Comparison of ENCODE assay signal across 25 mouse cellular contexts in genomic region chr14:121952046-121952400, GRCm38 (mm10). TPM values are rescaled to one million over a fixed set of nuclear protein-coding genes. Genes with fewer than 3 reads are reported as not detected.
DNase-seq lines count a peak whose midpoint lies in the region; ATAC-seq lines count a peak whose summit lies in the region.
"Had no signal": no experiment of that assay in that cellular context is flagged by ENCODE, and none has a peak within 500 bp of the region (broad histone marks: within the 10 kb centered on the region; RNA-seq: fewer than 3 reads in every experiment).

No protein-coding gene starts in this region.

- H3K27ac ChIP-seq in heart, embryonic 10.5 days: no peak overlapping the region
- no peak overlapping the region for H3K27ac ChIP-seq in midbrain, embryonic 11.5 days (ENCODE audit: low read depth, low read length)
- H3K27ac ChIP-seq in midbrain, embryonic 14.5 days (replicated peaks; ENCODE audit: low read depth, low read length): no peak overlapping the region
- H3K27ac ChIP-seq: embryonic facial prominence, embryonic 10.5 days; embryonic facial prominence, embryonic 13.5 days; forebrain, embryonic 12.5 days; forebrain, embryonic 15.5 days; heart, embryonic 15.5 days; hindbrain, embryonic 15.5 days had no signal

- DNase-seq in heart, embryonic 10.5 days (ENCODE audit: low spot score): peak; percentile 56
- no peak for DNase-seq in heart, postnatal 10 days
- DNase-seq in midbrain, embryonic 11.5 days (ENCODE audit: low spot score, missing footprints): peak; percentile 21
- DNase-seq in midbrain, embryonic 14.5 days: no peak
- peak; percentile 35 for DNase-seq in naive thymus-derived CD4-positive, alpha-beta T cell, adult 2 months (ENCODE audit: low read depth)
- no peak for DNase-seq in embryo, embryonic 10 days (ENCODE audit: low spot score)
- DNase-seq: adrenal gland, adult 2 months; adrenal gland, postnatal 14 days; cerebellum, adult 11 months; cerebellum, adult 2 months; cerebellum, adult 9-11 months; cerebellum, postnatal 25 days; embryo, embryonic 11 days; gastrocnemius, postnatal 25 days; heart, postnatal 14 days had no signal

- H3K9me3 ChIP-seq in heart, embryonic 10.5 days: no peaks in the 10 kb centered on the region
- no peaks in the 10 kb centered on the region for H3K9me3 ChIP-seq in midbrain, embryonic 11.5 days (ENCODE audit: control insufficient read depth, low read length)
- no peaks in the 10 kb centered on the region for H3K9me3 ChIP-seq in midbrain, embryonic 14.5 days (ENCODE audit: control insufficient read depth, low read length)
- H3K9me3 ChIP-seq: embryonic facial prominence, embryonic 10.5 days; embryonic facial prominence, embryonic 13.5 days; forebrain, embryonic 12.5 days; forebrain, embryonic 15.5 days; heart, embryonic 12.5 days; heart, embryonic 15.5 days; hindbrain, embryonic 15.5 days had no signal

- H3K4me2 ChIP-seq in midbrain, embryonic 11.5 days: no peak overlapping the region
- no peak overlapping the region for H3K4me2 ChIP-seq in midbrain, embryonic 14.5 days (ENCODE audit: low read length)
- H3K4me2 ChIP-seq: embryonic facial prominence, embryonic 13.5 days; forebrain, embryonic 12.5 days; forebrain, embryonic 15.5 days; heart, embryonic 12.5 days; heart, embryonic 15.5 days; hindbrain, embryonic 15.5 days had no signal

- H3K27me3 ChIP-seq in heart, embryonic 10.5 days (ENCODE audit: insufficient read depth, poor library complexity, severe bottlenecking): no peaks in the 10 kb centered on the region
- H3K27me3 ChIP-seq in midbrain, embryonic 11.5 days (ENCODE audit: control insufficient read depth, insufficient read depth, low read length): no peaks in the 10 kb centered on the region
- no peaks in the 10 kb centered on the region for H3K27me3 ChIP-seq in midbrain, embryonic 14.5 days (ENCODE audit: control insufficient read depth, insufficient read depth, low read length)
- H3K27me3 ChIP-seq: embryonic facial prominence, embryonic 13.5 days; forebrain, embryonic 12.5 days; forebrain, embryonic 15.5 days; heart, embryonic 12.5 days; heart, embryonic 15.5 days; hindbrain, embryonic 15.5 days had no signal

- WGBS in heart, embryonic 10.5 days: 91% methylated on average over 5 of the region's 5 CpGs
- WGBS in midbrain, embryonic 11.5 days: 89% methylated on average over 5 of the region's 5 CpGs
- 92% methylated on average over 5 of the region's 5 CpGs for WGBS in midbrain, embryonic 14.5 days

- intact Hi-C loops in heart, postnatal 10 days (cut with DNase I): no loop called here

- H3K4me3 ChIP-seq in heart, embryonic 10.5 days: no peak overlapping the region
- H3K4me3 ChIP-seq in midbrain, embryonic 11.5 days (ENCODE audit: low read depth, low read length): no peak overlapping the region
- no peak overlapping the region for H3K4me3 ChIP-seq in midbrain, embryonic 14.5 days (replicated peaks; ENCODE audit: low read depth, low read length)
- H3K4me3 ChIP-seq: embryonic facial prominence, embryonic 10.5 days; embryonic facial prominence, embryonic 13.5 days; erythroblast, embryonic 14.5 days; forebrain, embryonic 12.5 days; forebrain, embryonic 15.5 days; heart, embryonic 12.5 days; heart, embryonic 15.5 days; hindbrain, embryonic 15.5 days had no signal

- peaks cover 26% of the 10 kb centered on the region for H3K4me1 ChIP-seq in heart, embryonic 10.5 days
- no peaks in the 10 kb centered on the region for H3K4me1 ChIP-seq in midbrain, embryonic 11.5 days (ENCODE audit: control insufficient read depth, insufficient read depth, low read length)
- no peaks in the 10 kb centered on the region for H3K4me1 ChIP-seq in midbrain, embryonic 14.5 days (ENCODE audit: control insufficient read depth, insufficient read depth, low read length)
- H3K4me1 ChIP-seq: embryonic facial prominence, embryonic 10.5 days; forebrain, embryonic 12.5 days; forebrain, embryonic 15.5 days; hindbrain, embryonic 15.5 days had no signal

- ATAC-seq in midbrain, embryonic 11.5 days (ENCODE audit: low FRiP score): no peak
- ATAC-seq in midbrain, embryonic 14.5 days (ENCODE audit: low FRiP score, low TSS enrichment): no peak
- ATAC-seq: forebrain, embryonic 15.5 days had no signal

- no peak overlapping the region for H3K9ac ChIP-seq in midbrain, embryonic 11.5 days (ENCODE audit: low read length)
- H3K9ac ChIP-seq in midbrain, embryonic 14.5 days (replicated peaks; ENCODE audit: low read length): no peak overlapping the region
- H3K9ac ChIP-seq: embryonic facial prominence, embryonic 13.5 days; forebrain, embryonic 12.5 days; forebrain, embryonic 15.5 days; heart, embryonic 12.5 days; heart, embryonic 15.5 days; hindbrain, embryonic 15.5 days had no signal

- H3K36me3 ChIP-seq in heart, embryonic 10.5 days: no peaks in the 10 kb centered on the region
- no peaks in the 10 kb centered on the region for H3K36me3 ChIP-seq in midbrain, embryonic 11.5 days (ENCODE audit: control insufficient read depth, insufficient read depth, low read length)
- 0 out of 2 replicates have a peak, but pooled peaks cover 4% of the 10 kb centered on the region for H3K36me3 ChIP-seq in midbrain, embryonic 14.5 days (ENCODE audit: control insufficient read depth, insufficient read depth, low read length)
- H3K36me3 ChIP-seq: embryonic facial prominence, embryonic 13.5 days; forebrain, embryonic 12.5 days; forebrain, embryonic 15.5 days; heart, embryonic 12.5 days; heart, embryonic 15.5 days; hindbrain, embryonic 15.5 days had no signal

RNA-seq across cellular contexts. Expression of gene Gpr183, which starts 13.0 kb away (rescaled TPM):
- polyA plus RNA-seq in heart, embryonic 10.5 days (2016; fragmentation: Nextera tagmentation; extraction: Ambion mirVana): 1.6 and 2.3 TPM in 2 replicates
- 1 to 10 TPM; 1.3 TPM for total RNA-seq in heart, postnatal 10 days (2021)
- 1.4 and 1.6 TPM in 2 replicates for polyA plus RNA-seq in midbrain, embryonic 11.5 days (2014; fragmentation: Nextera tagmentation; extraction: Ambion mirVana)
- 0.67 and 0.72 TPM in 2 replicates for polyA plus RNA-seq in midbrain, embryonic 14.5 days (2014; fragmentation: Nextera tagmentation; extraction: Ambion mirVana)

RNA-seq across cellular contexts. Expression of gene Gpr18, which starts 36.4 kb away (rescaled TPM):
- 0.34 TPM in 1 of 2 replicates, not detected in the other for polyA plus RNA-seq in heart, embryonic 10.5 days (2016; fragmentation: Nextera tagmentation; extraction: Ambion mirVana)
- under 1 TPM; 0.27 to 0.45 TPM for total RNA-seq in heart, postnatal 10 days (2021)
- polyA plus RNA-seq in midbrain, embryonic 11.5 days (2014; fragmentation: Nextera tagmentation; extraction: Ambion mirVana): 0.15 and 0.25 TPM in 2 replicates
- not detected in 2 replicates for polyA plus RNA-seq in midbrain, embryonic 14.5 days (2014; fragmentation: Nextera tagmentation; extraction: Ambion mirVana)
- total RNA-seq: gastrocnemius, adult 8-10 months; gastrocnemius, postnatal 25 days; heart, postnatal 4 days had no signal
- polyA plus RNA-seq: cerebellum, adult 2 months; erythroblast, embryonic 14.5 days had no signal

Comparison
In these comparisons a context has a peak if more than half of its experiments do, and no peak if none do; other contexts are left out.
1. DNase-seq: peak in heart, embryonic 10.5 days (single experiment), midbrain, embryonic 11.5 days (single experiment) and naive thymus-derived CD4-positive, alpha-beta T cell, adult 2 months (single experiment); none in heart, postnatal 10 days (0 of 2), midbrain, embryonic 14.5 days (single experiment) and embryo, embryonic 10 days (single experiment).